Mouse (Mus musculus): ENCODE measurements at regions not wholly inside any gene's neighbourhood (a gene's known extent, or its start where the extent isn't known, plus 50 kb on each side); places are given as distances from the start of the nearest gene placed in this dataset.
"Not testable (repeated sequence)": the region's sequence is repeated elsewhere in the genome, so short reads cannot be mapped to it uniquely, and the experiment has no call there.

GRCm38 (mm10) chr2:17849267-17849666 is 118.0 kb upstream of the Nebl start:
- DNase-seq (ENCODE audit: low read depth, low spot score) = no peak

GRCm38 (mm10) chr2:17845447-17846092 is 114.3 kb upstream of the Nebl start:
- DNase-seq (ENCODE audit: low read depth, low spot score) = not testable (repeated sequence)

- no peak for DNase-seq (ENCODE audit: low read depth, low spot score)
Observed at GRCm38 (mm10) chr2:17844662-17845446, 113.6 kb upstream of the Nebl start.

- DNase-seq (ENCODE audit: low read depth, low spot score) = no peak
Observed at GRCm38 (mm10) chr2:17841963-17842362, 110.7 kb upstream of the Nebl start.

- DNase-seq (ENCODE audit: low read depth, low spot score) = no peak
Observed at GRCm38 (mm10) chr2:17841546-17841945, 110.3 kb upstream of the Nebl start.

GRCm38 (mm10) chr2:17840941-17841498 is 109.8 kb upstream of the Nebl start:
- DNase-seq (ENCODE audit: low read depth, low spot score) = no peak

- DNase-seq (ENCODE audit: low read depth, low spot score) = no peak
Observed at GRCm38 (mm10) chr2:17839649-17840048, 108.4 kb upstream of the Nebl start.

- DNase-seq (ENCODE audit: low read depth, low spot score) = peak; percentile 40
Observed at GRCm38 (mm10) chr2:17838859-17839581, 107.8 kb upstream of the Nebl start.

GRCm38 (mm10) chr2:17838381-17838680 is 107.1 kb upstream of the Nebl start:
- DNase-seq (ENCODE audit: low read depth, low spot score) = no peak

- DNase-seq (ENCODE audit: low read depth, low spot score) = no peak
Observed at GRCm38 (mm10) chr2:17837541-17838380, 106.5 kb upstream of the Nebl start.

GRCm38 (mm10) chr2:17832726-17833125 is 101.5 kb upstream of the Nebl start:
- DNase-seq (ENCODE audit: low read depth, low spot score) = no peak

- no peak for DNase-seq (ENCODE audit: low read depth, low spot score)
Observed at GRCm38 (mm10) chr2:17830216-17830615, 99.0 kb upstream of the Nebl start.

GRCm38 (mm10) chr2:17825271-17825670 is 94.0 kb upstream of the Nebl start:
- no peak for DNase-seq (ENCODE audit: low read depth, low spot score)

- no peak for DNase-seq (ENCODE audit: low read depth, low spot score)
Observed at GRCm38 (mm10) chr2:17824176-17824575, 92.9 kb upstream of the Nebl start.

GRCm38 (mm10) chr2:17822621-17823006 is 91.3 kb upstream of the Nebl start:
- no peak for DNase-seq (ENCODE audit: low read depth, low spot score)

- no peak for DNase-seq (ENCODE audit: low read depth, low spot score)
Observed at GRCm38 (mm10) chr2:17821878-17822620, 90.8 kb upstream of the Nebl start.

- no peak for DNase-seq (ENCODE audit: low read depth, low spot score)
Observed at GRCm38 (mm10) chr2:17811943-17812670, 80.8 kb upstream of the Nebl start.

Measured in brain, embryonic 18.5 days (tissue).